Mouse (Mus musculus) cerebellum, postnatal 14 days (tissue): ENCODE measurements around the gene Bst2.

ENCODE experiments used
- DNase-seq, 2 experiments: peaks; one replicate each; pipeline ENCODE4 v3.0.0; 2021; ENCODE audit warnings: mixed read lengths in 2 of 2

Gene Bst2

DNA sequence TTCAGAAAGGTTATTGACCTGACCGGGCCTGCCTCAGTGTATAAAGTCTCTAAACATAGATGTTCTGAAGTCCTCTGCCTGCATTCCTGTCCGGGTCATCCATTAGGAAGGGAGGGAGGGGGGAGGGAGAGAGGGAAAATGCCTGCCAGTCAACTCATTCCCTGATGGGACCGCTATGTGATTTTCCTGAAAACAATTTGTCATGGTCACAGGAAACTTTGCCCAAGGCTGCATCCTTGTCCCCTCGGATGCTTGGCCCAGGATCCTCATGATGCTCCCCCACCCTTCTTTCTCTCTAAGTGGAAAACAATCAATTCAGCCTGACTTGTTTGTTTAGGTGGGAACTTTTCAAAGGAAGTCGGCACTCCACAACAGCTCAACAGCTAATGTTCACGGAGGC, 20.5 kb downstream of the Bst2 start:
- no peak for DNase-seq

DNA sequence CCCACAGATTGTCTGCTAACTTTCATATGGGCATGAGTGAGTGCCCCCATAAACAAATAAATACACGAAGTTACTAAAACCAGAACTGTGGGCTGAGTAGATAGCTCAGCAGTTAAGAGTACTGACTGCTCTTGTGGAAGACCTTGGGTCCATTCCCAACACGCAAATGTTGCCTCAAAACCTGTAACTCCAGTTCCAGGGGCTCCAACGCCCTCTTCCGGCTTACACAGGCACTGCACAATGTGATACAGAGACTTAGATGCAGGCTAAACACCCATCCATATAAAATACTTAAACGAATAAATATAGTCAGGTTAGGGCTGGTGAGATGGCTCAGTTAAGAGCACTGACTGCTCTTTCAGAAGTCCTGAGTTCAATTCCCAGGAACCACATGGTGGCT, 22.2 kb downstream of the Bst2 start:
- no peak for DNase-seq

GRCm38 (mm10) chr8:71513018-71513754, 24.1 kb downstream of the Bst2 start:
- no peak for DNase-seq

DNA sequence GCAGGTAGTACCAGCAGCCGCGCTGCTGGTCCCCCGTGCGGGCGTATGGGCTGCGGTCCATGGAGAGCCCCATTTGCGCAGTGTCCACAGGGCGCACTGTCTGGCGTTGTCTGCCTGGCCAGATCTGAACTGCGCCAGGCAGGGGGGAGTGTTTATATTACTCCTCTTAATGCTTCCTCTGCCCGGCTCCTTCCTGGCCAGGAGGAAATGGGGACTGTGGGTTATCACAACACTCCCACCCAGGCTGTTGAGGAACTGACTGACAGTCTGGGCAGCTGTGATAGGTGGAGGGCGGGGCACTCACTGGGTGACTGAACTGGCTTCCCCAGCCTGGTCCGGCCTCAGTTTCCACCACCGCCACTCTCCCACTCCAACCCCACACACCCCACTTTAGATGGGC, 25.6 kb downstream of the Bst2 start, which contains the start of gene Plvap:
Gene Plvap (minus strand): TSS at position 109 of the 400 bp plus-strand sequence.
- DNase-seq, result no peak

DNA sequence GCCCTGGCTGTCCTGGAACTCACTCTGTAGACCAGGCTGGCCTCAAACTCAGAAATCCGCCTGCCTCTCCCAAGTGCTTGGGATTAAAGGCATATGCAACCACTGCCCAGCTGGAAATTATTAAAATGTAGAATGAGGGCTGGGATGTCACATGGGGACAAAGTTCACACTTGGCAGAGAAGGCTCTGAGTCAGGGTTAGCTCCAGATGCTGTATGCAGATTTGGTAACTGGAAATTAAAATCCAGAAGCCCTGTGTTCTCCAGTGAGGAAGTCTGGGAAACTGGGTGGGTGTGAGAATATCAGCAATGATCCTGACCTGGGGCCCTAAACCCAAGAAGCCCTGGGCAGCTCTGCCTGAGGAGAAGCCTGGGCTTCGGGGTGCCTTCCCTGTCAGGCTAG, 27.9 kb downstream of the Bst2 start:
- no peak for DNase-seq

- peak; percentile 77 for DNase-seq
Measured at GRCm38 (mm10) chr8:71507589-71508104, 29.6 kb downstream of the Bst2 start.

DNA sequence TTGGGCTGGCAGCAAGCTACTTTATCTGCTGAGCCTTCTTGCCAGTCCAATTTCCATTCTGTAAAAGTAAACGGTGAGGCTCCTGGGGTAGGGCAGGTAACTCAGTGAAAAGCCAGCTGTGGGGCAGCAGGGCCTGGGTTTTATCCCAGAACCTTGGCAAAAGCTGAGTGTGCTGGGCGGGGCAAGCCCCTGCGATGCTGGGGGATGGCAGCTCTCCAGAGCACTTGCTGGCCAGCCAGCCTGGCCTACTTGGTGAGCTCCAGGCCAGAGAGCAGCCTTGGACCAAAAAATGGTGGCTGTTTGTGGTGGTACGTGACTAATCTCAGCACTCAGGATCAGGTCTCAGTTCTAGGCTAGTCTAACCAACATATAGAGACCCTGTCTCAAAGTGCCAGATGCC, 31.3 kb downstream of the Bst2 start:
- peak; percentile 69 to 74 for DNase-seq

GRCm38 (mm10) chr8:71505326-71505725, 31.9 kb downstream of the Bst2 start:
- DNase-seq, result no peak

DNA sequence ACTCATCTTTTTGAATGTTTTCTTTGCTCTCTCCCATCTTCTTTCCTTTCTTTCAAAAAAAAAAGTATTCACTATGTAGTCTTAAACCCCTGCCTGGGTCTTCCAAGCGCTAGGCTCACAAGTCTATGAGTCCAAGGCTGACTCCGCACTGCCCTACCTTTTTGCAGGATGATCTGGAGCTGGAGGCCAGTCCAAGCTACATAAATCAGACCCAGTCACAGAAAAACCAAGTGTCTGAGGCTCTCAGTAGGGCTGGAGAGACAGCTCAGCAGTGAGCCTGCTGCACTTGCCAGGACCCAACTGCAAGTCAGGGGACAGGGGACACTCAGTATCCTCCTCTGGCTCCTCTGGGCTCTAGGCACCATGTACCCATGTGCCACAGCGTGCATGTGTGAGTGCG, 32.9 kb downstream of the Bst2 start:
- DNase-seq, result no peak

DNA sequence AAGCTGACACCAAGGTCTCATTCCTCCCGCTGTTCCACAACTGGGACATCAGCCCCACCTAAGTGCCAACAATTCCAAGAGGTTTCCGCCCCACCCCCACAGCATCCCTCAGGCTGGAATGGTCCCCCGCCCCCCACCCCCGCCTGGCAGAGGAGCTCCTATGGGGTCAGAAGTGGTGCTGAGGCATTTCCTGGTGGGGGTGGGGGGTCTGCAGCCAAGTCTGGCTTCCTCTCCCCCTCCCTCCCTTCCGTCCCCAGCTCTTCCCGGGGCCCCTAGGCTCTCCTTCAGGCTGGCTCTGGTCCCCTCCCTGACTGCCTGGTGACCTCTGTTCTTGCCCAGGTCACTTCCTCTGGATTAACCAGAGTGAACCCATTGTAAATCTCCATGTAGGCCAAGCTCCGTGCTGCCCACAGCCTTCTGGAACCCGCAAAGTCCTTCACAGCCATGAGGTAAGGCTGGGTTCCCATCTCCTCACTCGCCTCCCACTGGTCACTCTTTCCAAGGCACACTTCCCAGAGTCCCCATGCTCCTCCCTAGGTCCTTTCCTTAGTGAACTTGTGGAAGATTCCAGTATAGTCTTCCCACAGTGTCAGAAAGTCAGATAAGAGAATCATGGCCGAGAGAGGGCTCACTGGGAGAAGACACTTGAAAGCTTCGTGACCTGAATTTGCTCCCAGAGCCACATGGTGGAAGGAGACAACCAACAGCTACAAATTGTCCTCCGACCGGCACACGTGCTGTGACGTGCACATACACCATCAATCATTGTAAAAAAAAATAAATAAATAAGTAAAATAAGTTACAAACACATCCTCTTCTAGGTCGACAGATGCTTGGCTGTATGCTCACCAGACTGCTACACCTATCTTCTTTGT, 38.2 kb downstream of the Bst2 start:
- DNase-seq, result no peak

- no peak for DNase-seq
Measured at GRCm38 (mm10) chr8:71497881-71498501, 39.3 kb downstream of the Bst2 start.

- DNase-seq, result no peak
Measured at GRCm38 (mm10) chr8:71497077-71497645, 40.1 kb downstream of the Bst2 start.

- DNase-seq, result peak; percentile 72 to 76
Measured at GRCm38 (mm10) chr8:71496481-71496880, 40.8 kb downstream of the Bst2 start.

- DNase-seq, result no peak
Measured at GRCm38 (mm10) chr8:71495811-71496210, 41.4 kb downstream of the Bst2 start.

GRCm38 (mm10) chr8:71495039-71495438, 42.2 kb downstream of the Bst2 start:
- DNase-seq, result peak; percentile 90 to 94

- DNase-seq, result peak; percentile 90 to 92
Measured at GRCm38 (mm10) chr8:71488454-71488853, 48.8 kb downstream of the Bst2 start.

DNA sequence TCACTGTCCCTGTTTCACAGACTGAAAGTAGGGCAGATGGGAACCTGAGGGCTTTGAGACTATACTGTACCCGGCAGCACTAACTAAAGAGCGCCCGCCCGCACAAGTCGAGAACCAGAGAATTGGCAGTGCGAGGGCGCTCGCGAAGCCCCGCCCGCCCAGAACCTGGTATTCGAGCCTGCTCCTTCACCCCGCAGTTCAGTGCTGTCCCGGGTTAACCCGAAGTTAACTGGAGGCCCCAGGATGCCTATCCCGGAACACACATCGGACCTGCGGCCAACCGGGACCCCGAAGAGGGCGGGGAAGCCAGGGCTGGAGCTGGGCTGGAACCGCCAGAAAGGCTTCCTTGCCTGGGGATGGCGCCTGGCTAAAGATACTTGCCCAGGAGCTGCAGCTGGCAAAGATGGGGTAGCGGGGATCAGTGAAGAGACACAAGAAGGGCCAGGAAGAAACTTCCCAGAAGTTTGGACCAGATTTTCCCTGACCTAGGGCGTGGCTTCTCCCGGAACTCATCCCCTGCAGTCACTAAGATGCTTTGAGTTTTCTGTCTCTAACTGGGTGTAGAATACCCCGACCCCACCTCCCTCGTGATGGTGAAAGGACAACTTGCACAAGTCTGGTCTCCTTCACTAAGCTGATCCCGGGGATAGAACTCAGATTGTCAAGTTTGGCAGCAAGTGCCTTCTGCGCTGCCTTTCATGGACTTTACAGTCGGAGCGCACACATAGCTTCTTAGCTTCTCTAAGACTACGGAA, 49.4 kb downstream of the Bst2 start, which contains the start of gene Gtpbp3:
Gene Gtpbp3 (plus strand): TSS at position 413 of the 755 bp plus-strand sequence.
- DNase-seq, result peak; percentile 79 to 83

GRCm38 (mm10) chr8:71486136-71486529, 51.1 kb downstream of the Bst2 start:
- DNase-seq, result no peak

DNA sequence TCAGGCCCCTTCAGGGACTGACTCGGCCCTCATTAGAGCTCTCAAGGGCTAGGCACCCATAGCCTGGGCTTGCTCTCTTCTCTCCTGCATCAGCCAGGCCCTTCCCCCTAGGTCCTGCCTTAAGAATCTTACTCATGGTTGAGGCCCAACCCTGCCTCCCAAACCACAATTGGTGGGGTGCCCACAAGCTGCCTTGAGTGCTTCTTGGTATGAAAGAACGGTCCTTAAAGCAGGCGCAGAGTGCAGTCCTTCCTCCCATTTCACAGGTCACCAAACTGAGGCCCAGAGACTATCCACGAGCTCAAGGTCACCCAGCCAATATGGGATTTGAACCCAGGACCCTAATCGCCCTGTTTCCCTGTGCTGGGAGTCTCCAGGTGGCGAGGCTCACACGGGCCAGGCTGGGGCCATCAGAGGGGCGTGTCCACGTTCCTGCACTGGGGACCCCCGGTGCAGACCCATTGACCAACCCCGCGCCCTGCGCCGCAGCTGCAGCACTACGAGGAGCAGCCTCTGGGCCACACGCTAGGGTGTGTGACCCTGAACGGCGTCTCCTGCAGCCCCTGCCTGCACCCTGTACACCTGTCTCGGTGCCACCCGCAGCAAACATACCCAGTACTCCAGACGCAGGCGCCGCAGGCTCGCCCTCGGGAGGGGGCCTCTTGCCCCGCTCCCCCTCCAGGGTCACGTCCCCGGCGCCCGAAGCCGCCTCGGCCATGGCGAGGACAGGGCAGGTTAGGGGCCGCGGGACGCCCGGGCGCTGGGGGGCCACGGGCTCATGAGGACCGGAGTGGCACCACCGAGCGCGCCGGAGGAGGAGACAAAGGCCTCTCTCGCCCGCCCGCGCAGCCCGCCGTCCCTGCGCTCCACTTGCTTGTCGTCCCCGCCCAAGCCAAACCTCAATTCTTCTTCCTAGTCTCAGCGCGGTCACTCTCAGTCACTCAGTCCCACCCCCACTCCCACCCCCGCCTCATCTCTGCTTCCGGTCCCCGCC, 51.8 kb downstream of the Bst2 start, which contains the start of gene Ano8:
Gene Ano8 (minus strand): TSS at position 822 of the 994 bp plus-strand sequence.
- peak; percentile 90 to 91 for DNase-seq

- DNase-seq, result no peak
Measured at GRCm38 (mm10) chr8:71484736-71485135, 52.5 kb downstream of the Bst2 start.
